Mouse (Mus musculus) myocyte (in vitro differentiated cells): ENCODE results near the gene Snx5.

Experiments used
- E2F4 ChIP-seq: IDR thresholded peaks from one replicate; pipeline ENCODE4 v1.6.1; 2011; ENCODE audit warnings: mild to moderate bottlenecking, control low read depth, moderate library complexity; ENCODE audit not compliant: insufficient read depth
- MAX ChIP-seq: IDR thresholded peaks from one replicate; pipeline ENCODE4 v1.6.1; 2011; ENCODE audit warnings: low read depth, mild to moderate bottlenecking, control low read depth
- MYOG ChIP-seq, 3 experiments: IDR thresholded peaks; one replicate each; pipeline ENCODE4 v1.6.1; 2011; ENCODE audit warnings: control low read depth in 2 of 3, low read depth in 2 of 3, mild to moderate bottlenecking in 2 of 3; ENCODE audit not compliant: insufficient read length in 2 of 3, control insufficient read depth in 1 of 3, insufficient read depth in 1 of 3
- POLR2A ChIP-seq: IDR thresholded peaks from one replicate; pipeline ENCODE4 v1.6.1; 2011; ENCODE audit warnings: low read depth, mild to moderate bottlenecking, control low read depth, moderate library complexity; ENCODE audit not compliant: insufficient read length
- POLR2AphosphoS2 ChIP-seq: IDR thresholded peaks from one replicate; pipeline ENCODE4 v1.6.1; 2011; ENCODE audit warnings: low read depth, control low read depth; ENCODE audit not compliant: insufficient read length
- REST ChIP-seq: IDR thresholded peaks from one replicate; pipeline ENCODE4 v1.6.1; 2011; ENCODE audit warnings: mild to moderate bottlenecking, control low read depth, moderate library complexity; ENCODE audit not compliant: insufficient read depth, insufficient read length
- TCF12 ChIP-seq: IDR thresholded peaks from one replicate; pipeline ENCODE4 v1.6.1; 2011; ENCODE audit warnings: mild to moderate bottlenecking, control low read depth; ENCODE audit not compliant: poor library complexity, insufficient read depth, severe bottlenecking
- TCF3 ChIP-seq: IDR thresholded peaks from one replicate; pipeline ENCODE4 v1.6.1; 2011; ENCODE audit warnings: low read depth, control low read depth; ENCODE audit not compliant: insufficient read length

DNA sequence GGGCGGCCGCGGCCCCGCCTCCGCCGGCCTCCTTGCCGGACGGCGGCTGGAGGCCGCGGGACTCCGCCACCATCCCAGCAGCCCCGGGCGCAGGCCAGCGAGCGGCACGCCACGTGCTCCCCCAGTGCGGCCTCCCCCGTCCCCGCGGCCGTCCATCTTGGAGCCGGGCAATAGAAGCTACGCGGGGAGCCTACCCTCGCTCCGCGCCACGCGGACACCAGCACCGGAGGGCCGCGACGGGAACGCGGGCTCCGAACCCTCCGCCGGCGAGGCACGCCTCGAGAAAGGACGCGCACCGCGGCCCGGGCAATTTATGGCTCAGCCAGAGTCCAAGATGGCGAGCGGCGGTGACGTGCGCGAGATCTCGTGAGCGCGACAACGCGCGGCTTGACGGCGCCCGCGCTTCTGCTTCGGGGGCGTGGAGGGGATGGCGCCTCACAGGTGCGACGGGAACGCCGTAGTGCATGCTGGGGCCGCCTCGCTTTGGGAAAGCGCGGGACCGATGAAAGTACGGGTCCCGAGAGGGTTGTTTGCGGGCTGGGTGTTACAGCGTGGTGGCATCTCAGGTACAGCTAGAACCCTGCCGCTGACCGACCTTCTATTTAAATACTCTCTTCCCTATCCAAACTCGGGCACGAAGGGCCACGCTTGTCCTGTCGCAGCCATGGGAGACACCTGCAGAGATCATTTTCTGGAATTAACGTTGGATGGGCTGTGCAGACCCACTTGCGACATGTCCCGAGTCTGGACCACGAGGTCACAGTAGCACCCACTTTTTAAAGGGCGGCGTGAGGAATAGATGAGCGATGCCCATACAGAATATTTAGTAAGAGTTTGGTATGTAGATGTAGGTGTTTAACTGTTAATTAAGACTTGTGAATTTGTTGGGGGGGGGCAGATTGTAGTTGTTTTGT is at the start of gene Snx5, which contains the start of gene Mgme1:
- TF ChIP-seq POLR2A (peak; percentile 93), MAX (peak; percentile 5), E2F4 (peak; percentile 77), MYOG (IDR thresholded peaks at IDR 0.05; ENCODE audit: control insufficient read depth in 1 of 3, insufficient read depth in 1 of 3, insufficient read length in 2 of 3, low read depth in 2 of 3) (peak in 2 of 3 experiments; percentile 55 to 77), POLR2AphosphoS2 (peak; percentile 98), TCF3 (no peak), TCF12 (no peak), REST (no peak)
